Mouse (Mus musculus) stomach, postnatal 0 days (tissue): ENCODE measurements at regions not wholly inside any gene's neighbourhood (a gene's known extent, or its start where the extent isn't known, plus 50 kb on each side); places are given as distances from the start of the nearest gene placed in this dataset.

Experiments
- ATAC-seq: fragments of 200-750 bp; cut with Nextera tagmentation; 2 replicates; pipeline ENCODE4 v1.8.0; 2017; ENCODE audit not compliant: low FRiP score, low TSS enrichment
- DNase-seq: peaks from one replicate; pipeline ENCODE4 v3.0.0-alpha.2; 2016; ENCODE audit warnings: low spot score
- H3K27ac ChIP-seq: fragments of 300-500 bp; sonication (generic); replicated peaks from 2 replicates; pipeline ENCODE4 v1.5.1; 2014; ENCODE audit warnings: mild to moderate bottlenecking, control low read depth
- H3K27me3 ChIP-seq: fragments of 300-500 bp; sonication (generic); 2 replicates; pipeline ENCODE4 v1.6.1; 2014; ENCODE audit warnings: low read length; ENCODE audit not compliant: control insufficient read depth, insufficient read depth
- H3K36me3 ChIP-seq: fragments of 300-500 bp; sonication (generic); 2 replicates; pipeline ENCODE4 v1.6.1; 2014; ENCODE audit warnings: low read length, mixed read lengths; ENCODE audit not compliant: control insufficient read depth, insufficient read depth
- H3K4me1 ChIP-seq: fragments of 300-500 bp; sonication (generic); replicated peaks from 2 replicates; pipeline ENCODE4 v1.6.1; 2014; ENCODE audit warnings: antibody characterized with exemption; ENCODE audit not compliant: control insufficient read depth, insufficient read depth
- H3K4me2 ChIP-seq: fragments of 300-500 bp; sonication (generic); replicated peaks from 2 replicates; pipeline ENCODE4 v1.6.1; 2014; ENCODE audit warnings: low read depth, mild to moderate bottlenecking, control low read depth, moderate library complexity
- H3K4me3 ChIP-seq: fragments of 300-500 bp; sonication (generic); 2 replicates; pipeline ENCODE4 v1.5.1; 2014; ENCODE audit warnings: low read depth, low read length, control low read depth
- H3K9ac ChIP-seq: fragments of 300-500 bp; sonication (generic); 2 replicates; pipeline ENCODE4 v1.6.1; 2014; ENCODE audit warnings: mild to moderate bottlenecking, low read length, control low read depth, mixed read lengths
- H3K9me3 ChIP-seq: fragments of 300-500 bp; sonication (generic); 2 replicates; pipeline ENCODE4 v1.6.1; 2016; ENCODE audit warnings: low read length; ENCODE audit not compliant: control insufficient read depth
- CTCF ChIP-seq: IDR thresholded peaks from 2 replicates; pipeline ENCODE4 v1.5.1; 2016; ENCODE audit warnings: antibody characterized with exemption, low read depth, mild to moderate bottlenecking, moderate library complexity
- EP300 ChIP-seq: optimal IDR thresholded peaks from 2 replicates; pipeline ENCODE3; 2016; ENCODE audit warnings: antibody characterized with exemption
- WGBS: fragments of 180-500 bp; shearing (Covaris S2); extraction: QIAGEN DNeasy Blood & Tissue Kit; methylation state at CpG from one replicate; pipeline ENCODE4 v1.1.7; 2014; 5-methylcytosine and 5-hydroxymethylcytosine counted together

GRCm38 (mm10) chr2:45903350-45903749, 786.2 kb upstream of the Zeb2 start:
- H3K27me3 ChIP-seq, result no peaks in the 10 kb centered on the region
- DNase-seq (no peak), ATAC-seq (no peak)
- H3K4me1 ChIP-seq, result no peaks in the 10 kb centered on the region
- no peak overlapping the region for H3K9ac ChIP-seq
- no peak overlapping the region for H3K27ac ChIP-seq
- H3K4me3 ChIP-seq, result no peak overlapping the region
- 58% methylated on average over 1 of the region's 1 CpGs for WGBS
- H3K4me2 ChIP-seq, result no peak overlapping the region
- no peaks in the 10 kb centered on the region for H3K9me3 ChIP-seq
- TF ChIP-seq EP300, result no peak
- no peak for TF ChIP-seq CTCF
- no peaks in the 10 kb centered on the region for H3K36me3 ChIP-seq

GRCm38 (mm10) chr2:45901892-45902291, 784.7 kb upstream of the Zeb2 start:
- no peak for DNase-seq
- H3K27me3 ChIP-seq, result no peaks in the 10 kb centered on the region
- H3K4me2 ChIP-seq, result no peak overlapping the region
- ATAC-seq, result no peak
- H3K4me3 ChIP-seq, result no peak overlapping the region
- no peak overlapping the region for H3K27ac ChIP-seq
- no peaks in the 10 kb centered on the region for H3K4me1 ChIP-seq
- TF ChIP-seq CTCF (no peak), EP300 (no peak)
- no peak overlapping the region for H3K9ac ChIP-seq
- H3K36me3 ChIP-seq, result no peaks in the 10 kb centered on the region
- no peaks in the 10 kb centered on the region for H3K9me3 ChIP-seq
- 86% methylated on average over 4 of the region's 4 CpGs for WGBS

- Histone ChIP-seq H3K9ac (no peak overlapping the region), H3K36me3 (no peaks in the 10 kb centered on the region), H3K4me3 (no peak overlapping the region), H3K4me2 (no peak overlapping the region), H3K27ac (no peak overlapping the region), H3K27me3 (no peaks in the 10 kb centered on the region), H3K4me1 (no peaks in the 10 kb centered on the region), H3K9me3 (no peaks in the 10 kb centered on the region)
- WGBS, result 67% methylated on average over 3 of the region's 3 CpGs
- TF ChIP-seq EP300 (no peak), CTCF (no peak)
- no peak for ATAC-seq
- DNase-seq, result no peak
Measured at GRCm38 (mm10) chr2:45884680-45885079, 767.5 kb upstream of the Zeb2 start.

- Histone ChIP-seq H3K4me2 (no peak overlapping the region), H3K36me3 (no peaks in the 10 kb centered on the region), H3K4me3 (no peak overlapping the region), H3K9me3 (no peaks in the 10 kb centered on the region), H3K27me3 (no peaks in the 10 kb centered on the region), H3K4me1 (no peaks in the 10 kb centered on the region), H3K27ac (no peak overlapping the region), H3K9ac (no peak overlapping the region)
- no peak for ATAC-seq
- DNase-seq, result no peak
- no peak for TF ChIP-seq CTCF
- no peak for TF ChIP-seq EP300
Measured at GRCm38 (mm10) chr2:45878656-45879055, 761.5 kb upstream of the Zeb2 start.

- ATAC-seq, result no peak
Measured at GRCm38 (mm10) chr2:45859901-45860331, 742.7 kb upstream of the Zeb2 start.

GRCm38 (mm10) chr2:45859445-45859844, 742.2 kb upstream of the Zeb2 start:
- WGBS, result 82% methylated on average over 6 of the region's 6 CpGs
- H3K4me2 ChIP-seq, result no peak overlapping the region

More at GRCm38 (mm10) chr2:45859901-45860331, 742.7 kb upstream of the Zeb2 start:
- H3K4me1 ChIP-seq, result no peaks in the 10 kb centered on the region
- H3K27ac ChIP-seq, result no peak overlapping the region
- H3K4me2 ChIP-seq, result no peak overlapping the region
- H3K9me3 ChIP-seq, result no peaks in the 10 kb centered on the region
- TF ChIP-seq EP300 (no peak), CTCF (no peak)
- H3K4me3 ChIP-seq, result no peak overlapping the region
- WGBS, result 68% methylated on average over 4 of the region's 4 CpGs
- H3K9ac ChIP-seq, result no peak overlapping the region
- H3K27me3 ChIP-seq, result no peaks in the 10 kb centered on the region
- no peak for DNase-seq
- H3K36me3 ChIP-seq, result no peaks in the 10 kb centered on the region

More at GRCm38 (mm10) chr2:45859445-45859844, 742.2 kb upstream of the Zeb2 start:
- Histone ChIP-seq H3K27me3 (no peaks in the 10 kb centered on the region), H3K27ac (no peak overlapping the region), H3K9me3 (no peaks in the 10 kb centered on the region), H3K4me3 (no peak overlapping the region), H3K9ac (no peak overlapping the region), H3K4me1 (no peaks in the 10 kb centered on the region), H3K36me3 (no peaks in the 10 kb centered on the region)
- ATAC-seq, result no peak
- no peak for TF ChIP-seq EP300
- no peak for TF ChIP-seq CTCF
- no peak for DNase-seq
